Mouse (Mus musculus) kidney, adult 2 months (tissue): ENCODE measurements at regions not wholly inside any gene's neighbourhood (a gene's known extent, or its start where the extent isn't known, plus 50 kb on each side); places are given as distances from the start of the nearest gene placed in this dataset.

Experiments
- CTCF ChIP-seq: fragments of 200-500 bp; conservative IDR thresholded peaks from 2 replicates; pipeline ENCODE4 v1.5.1; 2011; ENCODE audit warnings: low read depth, mild to moderate bottlenecking, control low read depth, low read length, moderate library complexity, mixed read lengths; ENCODE audit not compliant: insufficient read depth, insufficient read length
- POLR2A ChIP-seq: fragments of 200-500 bp; IDR thresholded peaks from one replicate; pipeline ENCODE4 v1.6.1; 2011; ENCODE audit warnings: low read depth, low read length, control low read depth

DNA sequence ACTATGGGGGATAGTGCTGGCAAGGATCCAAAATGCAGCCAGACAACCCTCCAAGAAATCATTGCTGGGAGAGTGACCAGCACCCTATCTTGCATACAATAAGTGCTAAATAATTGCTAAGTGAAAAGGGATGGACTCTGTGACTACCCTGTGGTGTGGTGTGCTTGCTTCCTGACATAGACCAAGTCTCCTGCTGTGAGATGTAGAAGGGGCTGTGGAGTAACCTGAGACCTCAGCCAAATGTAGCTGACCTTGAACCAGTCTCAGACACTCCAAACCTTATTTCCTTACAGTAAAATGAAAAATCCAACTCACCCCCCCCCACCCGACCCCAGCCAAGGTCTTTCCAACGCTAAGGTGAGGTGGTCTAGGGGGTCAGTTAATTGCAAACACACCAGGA, 221.2 kb upstream of the 4931429L15Rik start:
- no peak for TF ChIP-seq POLR2A
- TF ChIP-seq CTCF = no peak
